Mouse (Mus musculus): ENCODE results near the gene Frrs1. TPM values are rescaled to one million over a fixed set of nuclear protein-coding genes. Genes with fewer than 3 reads are reported as not detected.

Frrs1 gene
- polyA plus RNA-seq, 1 experiment from 2014 or later = 12.2 TPM

- Histone ChIP-seq H3K9ac (ENCODE audit: low read length) (no peak overlapping the region), H3K4me1 (replicated peaks; ENCODE audit: control insufficient read depth, insufficient read depth, low read length) (no peaks in the 10 kb centered on the region), H3K27ac (ENCODE audit: low read depth, low read length) (no peak overlapping the region), H3K27me3 (ENCODE audit: control insufficient read depth, insufficient read depth, low read length) (no peaks in the 10 kb centered on the region), H3K9me3 (ENCODE audit: control insufficient read depth, low read length) (no peaks in the 10 kb centered on the region), H3K4me2 (ENCODE audit: low read depth, low read length, severe bottlenecking) (no peak overlapping the region), H3K4me3 (ENCODE audit: low read depth, low read length) (no peak overlapping the region), H3K36me3 (ENCODE audit: control insufficient read depth, insufficient read depth, low read length) (no peaks in the 10 kb centered on the region)
- DNase-seq (ENCODE audit: low spot score) (no peak), ATAC-seq (replicated peaks; ENCODE audit: low FRiP score) (no peak)
- 95% methylated on average over 6 of the region's 6 CpGs for WGBS
Measured at GRCm38 (mm10) chr3:116914374-116914773, 55.1 kb downstream of the Frrs1 start.

- no peaks in the 10 kb centered on the region for H3K36me3 ChIP-seq (ENCODE audit: control insufficient read depth, insufficient read depth, low read length)
- H3K4me3 ChIP-seq (ENCODE audit: low read depth, low read length) = no peak overlapping the region
- DNase-seq (ENCODE audit: low spot score) (no peak), ATAC-seq (replicated peaks; ENCODE audit: low FRiP score) (no peak)
- H3K4me1 ChIP-seq (replicated peaks; ENCODE audit: control insufficient read depth, insufficient read depth, low read length) = no peaks in the 10 kb centered on the region
- H3K9ac ChIP-seq (ENCODE audit: low read length) = no peak overlapping the region
- 79% methylated on average over 3 of the region's 3 CpGs for WGBS
- no peaks in the 10 kb centered on the region for H3K27me3 ChIP-seq (ENCODE audit: control insufficient read depth, insufficient read depth, low read length)
- no peaks in the 10 kb centered on the region for H3K9me3 ChIP-seq (ENCODE audit: control insufficient read depth, low read length)
- no peak overlapping the region for H3K27ac ChIP-seq (ENCODE audit: low read depth, low read length)
- H3K4me2 ChIP-seq (ENCODE audit: low read depth, low read length, severe bottlenecking) = no peak overlapping the region
Measured at GRCm38 (mm10) chr3:116914931-116915330, 55.7 kb downstream of the Frrs1 start.

GRCm38 (mm10) chr3:116917016-116917415, 57.8 kb downstream of the Frrs1 start:
- Histone ChIP-seq H3K4me3 (ENCODE audit: low read depth, low read length) (no peak overlapping the region), H3K9ac (ENCODE audit: low read length) (no peak overlapping the region), H3K27me3 (ENCODE audit: control insufficient read depth, insufficient read depth, low read length) (no peaks in the 10 kb centered on the region), H3K4me1 (replicated peaks; ENCODE audit: control insufficient read depth, insufficient read depth, low read length) (no peaks in the 10 kb centered on the region), H3K4me2 (ENCODE audit: low read depth, low read length, severe bottlenecking) (no peak overlapping the region), H3K27ac (ENCODE audit: low read depth, low read length) (no peak overlapping the region), H3K36me3 (ENCODE audit: control insufficient read depth, insufficient read depth, low read length) (no peaks in the 10 kb centered on the region), H3K9me3 (ENCODE audit: control insufficient read depth, low read length) (no peaks in the 10 kb centered on the region)
- ATAC-seq (replicated peaks; ENCODE audit: low FRiP score) (no peak), DNase-seq (ENCODE audit: low spot score) (no peak)
- 89% methylated on average over 4 of the region's 4 CpGs for WGBS

GRCm38 (mm10) chr3:116921535-116921934, 62.3 kb downstream of the Frrs1 start:
- Histone ChIP-seq H3K4me1 (replicated peaks; ENCODE audit: control insufficient read depth, insufficient read depth, low read length) (no peaks in the 10 kb centered on the region), H3K27me3 (ENCODE audit: control insufficient read depth, insufficient read depth, low read length) (no peaks in the 10 kb centered on the region), H3K36me3 (ENCODE audit: control insufficient read depth, insufficient read depth, low read length) (no peaks in the 10 kb centered on the region), H3K9me3 (ENCODE audit: control insufficient read depth, low read length) (no peaks in the 10 kb centered on the region), H3K4me3 (ENCODE audit: low read depth, low read length) (no peak overlapping the region), H3K9ac (ENCODE audit: low read length) (no peak overlapping the region), H3K4me2 (ENCODE audit: low read depth, low read length, severe bottlenecking) (no peak overlapping the region), H3K27ac (ENCODE audit: low read depth, low read length) (no peak overlapping the region)
- DNase-seq (ENCODE audit: low spot score) (no peak), ATAC-seq (replicated peaks; ENCODE audit: low FRiP score) (no peak)
- WGBS = 86% methylated on average over 3 of the region's 3 CpGs

- no peaks in the 10 kb centered on the region for H3K4me1 ChIP-seq (replicated peaks; ENCODE audit: control insufficient read depth, insufficient read depth, low read length)
- 91% methylated on average over 12 of the region's 12 CpGs for WGBS
- DNase-seq (ENCODE audit: low spot score) = no peak
- no peaks in the 10 kb centered on the region for H3K9me3 ChIP-seq (ENCODE audit: control insufficient read depth, low read length)
- no peak overlapping the region for H3K27ac ChIP-seq (ENCODE audit: low read depth, low read length)
- no peak overlapping the region for H3K9ac ChIP-seq (ENCODE audit: low read length)
- no peaks in the 10 kb centered on the region for H3K36me3 ChIP-seq (ENCODE audit: control insufficient read depth, insufficient read depth, low read length)
- no peak overlapping the region for H3K4me2 ChIP-seq (ENCODE audit: low read depth, low read length, severe bottlenecking)
- H3K4me3 ChIP-seq (ENCODE audit: low read depth, low read length) = no peak overlapping the region
- ATAC-seq (replicated peaks; ENCODE audit: low FRiP score) = no peak
- no peaks in the 10 kb centered on the region for H3K27me3 ChIP-seq (ENCODE audit: control insufficient read depth, insufficient read depth, low read length)
Measured at GRCm38 (mm10) chr3:116923042-116923441, 63.8 kb downstream of the Frrs1 start.

- DNase-seq (ENCODE audit: low spot score) (no peak), ATAC-seq (replicated peaks; ENCODE audit: low FRiP score) (no peak)
- H3K4me3 ChIP-seq (ENCODE audit: low read depth, low read length) = no peak overlapping the region
- H3K27ac ChIP-seq (ENCODE audit: low read depth, low read length) = no peak overlapping the region
- no peak overlapping the region for H3K9ac ChIP-seq (ENCODE audit: low read length)
- H3K27me3 ChIP-seq (ENCODE audit: control insufficient read depth, insufficient read depth, low read length) = no peaks in the 10 kb centered on the region
- no peaks in the 10 kb centered on the region for H3K4me1 ChIP-seq (replicated peaks; ENCODE audit: control insufficient read depth, insufficient read depth, low read length)
- H3K4me2 ChIP-seq (ENCODE audit: low read depth, low read length, severe bottlenecking) = no peak overlapping the region
- H3K9me3 ChIP-seq (ENCODE audit: control insufficient read depth, low read length) = no peaks in the 10 kb centered on the region
- no peaks in the 10 kb centered on the region for H3K36me3 ChIP-seq (ENCODE audit: control insufficient read depth, insufficient read depth, low read length)
- 88% methylated on average over 4 of the region's 4 CpGs for WGBS
Measured at GRCm38 (mm10) chr3:116928994-116929393, 69.7 kb downstream of the Frrs1 start.

GRCm38 (mm10) chr3:116933158-116933557, 73.9 kb downstream of the Frrs1 start:
- H3K27ac ChIP-seq (ENCODE audit: low read depth, low read length) = no peak overlapping the region
- WGBS = 96% methylated on average over 1 of the region's 1 CpGs
- ATAC-seq (replicated peaks; ENCODE audit: low FRiP score) = no peak

GRCm38 (mm10) chr3:116936934-116937691, 77.8 kb downstream of the Frrs1 start:
- Histone ChIP-seq H3K9me3 (ENCODE audit: control insufficient read depth, low read length) (no peaks in the 10 kb centered on the region; the same call in 1 of the 2 replicates), H3K36me3 (ENCODE audit: control insufficient read depth, insufficient read depth, low read length) (no peaks in the 10 kb centered on the region), H3K4me1 (replicated peaks; ENCODE audit: control insufficient read depth, insufficient read depth, low read length) (no peaks in the 10 kb centered on the region), H3K27me3 (ENCODE audit: control insufficient read depth, insufficient read depth, low read length) (no peaks in the 10 kb centered on the region), H3K27ac (ENCODE audit: low read depth, low read length) (no peak overlapping the region), H3K4me3 (ENCODE audit: low read depth, low read length) (no peak overlapping the region), H3K9ac (ENCODE audit: low read length) (no peak overlapping the region), H3K4me2 (ENCODE audit: low read depth, low read length, severe bottlenecking) (no peak overlapping the region)
- WGBS = 69% methylated on average over 4 of the region's 4 CpGs
- no peak for ATAC-seq (replicated peaks; ENCODE audit: low FRiP score)
- no peak for DNase-seq (ENCODE audit: low spot score)

More at GRCm38 (mm10) chr3:116933158-116933557, 73.9 kb downstream of the Frrs1 start:
- Histone ChIP-seq H3K9me3 (ENCODE audit: control insufficient read depth, low read length) (no peaks in the 10 kb centered on the region; the same call in 1 of the 2 replicates), H3K4me1 (replicated peaks; ENCODE audit: control insufficient read depth, insufficient read depth, low read length) (no peaks in the 10 kb centered on the region), H3K27me3 (ENCODE audit: control insufficient read depth, insufficient read depth, low read length) (no peaks in the 10 kb centered on the region), H3K36me3 (ENCODE audit: control insufficient read depth, insufficient read depth, low read length) (no peaks in the 10 kb centered on the region), H3K4me2 (ENCODE audit: low read depth, low read length, severe bottlenecking) (no peak overlapping the region), H3K9ac (ENCODE audit: low read length) (no peak overlapping the region), H3K4me3 (ENCODE audit: low read depth, low read length) (no peak overlapping the region)
- DNase-seq (ENCODE audit: low spot score) = no peak

Data from forebrain, embryonic 11.5 days (tissue).